Mouse (Mus musculus) NIH3T3 (cell line): ENCODE measurements around the gene Bsdc1.

Source experiments
- DNase-seq: peaks from one replicate; pipeline ENCODE4 v3.0.0-alpha.2; 2012; ENCODE audit warnings: low read depth

The Bsdc1 gene

GRCm38 (mm10) chr4:129481090-129481489 lies 19.7 kb downstream of the Bsdc1 start:
- no peak for DNase-seq

GRCm38 (mm10) chr4:129490972-129491880 lies 29.8 kb downstream of the Bsdc1 start, which contains the start of the genes Tssk3 and Fam229a:
TSS of gene Tssk3 (minus strand) at chr4:129491022.
TSS of gene Fam229a (plus strand) at chr4:129491190.
- no peak for DNase-seq

- DNase-seq: no peak
Measured at GRCm38 (mm10) chr4:129494681-129495080, 33.3 kb downstream of the Bsdc1 start.

GRCm38 (mm10) chr4:129495672-129496562 lies 34.5 kb downstream of the Bsdc1 start:
- no peak for DNase-seq

- no peak for DNase-seq
Measured at GRCm38 (mm10) chr4:129496631-129497030, 35.2 kb downstream of the Bsdc1 start.

DNA sequence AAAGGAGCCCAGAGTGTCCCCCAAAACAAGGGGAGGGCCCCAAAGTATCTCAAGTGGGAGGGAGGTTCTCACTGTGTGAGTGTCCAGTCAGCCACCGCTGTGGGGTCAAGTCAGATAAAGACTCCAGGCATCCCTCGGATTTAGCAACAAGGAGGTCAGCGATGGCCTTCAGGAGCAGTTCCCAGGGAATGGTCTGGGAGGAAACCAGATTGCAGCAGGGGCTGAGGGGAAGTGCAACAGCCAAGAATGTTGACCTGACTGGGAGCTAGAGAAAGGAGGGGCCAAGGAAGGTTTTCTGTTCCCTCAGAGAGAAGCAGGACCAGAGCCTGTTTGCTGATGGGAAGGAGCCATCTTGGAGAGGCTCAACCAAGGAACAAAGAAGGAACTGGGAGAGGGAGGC lies 37.6 kb downstream of the Bsdc1 start:
- no peak for DNase-seq

DNA sequence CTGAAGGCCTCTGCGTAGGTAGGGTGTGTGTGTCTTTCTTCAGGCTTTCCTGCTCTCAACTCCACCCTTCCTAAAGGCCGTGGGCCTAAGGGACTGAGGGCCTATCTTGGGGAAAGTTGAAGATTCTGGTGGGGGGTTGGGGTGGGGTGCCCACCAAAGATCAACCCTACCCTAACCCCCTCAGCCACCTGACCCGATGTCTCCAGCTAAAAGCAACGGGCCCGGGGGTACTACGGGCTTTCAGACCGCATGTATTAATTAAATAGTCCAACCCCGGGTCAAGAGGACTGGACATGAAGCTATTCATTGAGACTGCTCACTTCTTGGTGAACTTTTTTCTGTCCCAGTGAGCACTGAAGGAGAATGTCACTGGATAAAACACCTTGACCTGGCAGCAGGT lies 38.6 kb downstream of the Bsdc1 start:
- DNase-seq: no peak

DNA sequence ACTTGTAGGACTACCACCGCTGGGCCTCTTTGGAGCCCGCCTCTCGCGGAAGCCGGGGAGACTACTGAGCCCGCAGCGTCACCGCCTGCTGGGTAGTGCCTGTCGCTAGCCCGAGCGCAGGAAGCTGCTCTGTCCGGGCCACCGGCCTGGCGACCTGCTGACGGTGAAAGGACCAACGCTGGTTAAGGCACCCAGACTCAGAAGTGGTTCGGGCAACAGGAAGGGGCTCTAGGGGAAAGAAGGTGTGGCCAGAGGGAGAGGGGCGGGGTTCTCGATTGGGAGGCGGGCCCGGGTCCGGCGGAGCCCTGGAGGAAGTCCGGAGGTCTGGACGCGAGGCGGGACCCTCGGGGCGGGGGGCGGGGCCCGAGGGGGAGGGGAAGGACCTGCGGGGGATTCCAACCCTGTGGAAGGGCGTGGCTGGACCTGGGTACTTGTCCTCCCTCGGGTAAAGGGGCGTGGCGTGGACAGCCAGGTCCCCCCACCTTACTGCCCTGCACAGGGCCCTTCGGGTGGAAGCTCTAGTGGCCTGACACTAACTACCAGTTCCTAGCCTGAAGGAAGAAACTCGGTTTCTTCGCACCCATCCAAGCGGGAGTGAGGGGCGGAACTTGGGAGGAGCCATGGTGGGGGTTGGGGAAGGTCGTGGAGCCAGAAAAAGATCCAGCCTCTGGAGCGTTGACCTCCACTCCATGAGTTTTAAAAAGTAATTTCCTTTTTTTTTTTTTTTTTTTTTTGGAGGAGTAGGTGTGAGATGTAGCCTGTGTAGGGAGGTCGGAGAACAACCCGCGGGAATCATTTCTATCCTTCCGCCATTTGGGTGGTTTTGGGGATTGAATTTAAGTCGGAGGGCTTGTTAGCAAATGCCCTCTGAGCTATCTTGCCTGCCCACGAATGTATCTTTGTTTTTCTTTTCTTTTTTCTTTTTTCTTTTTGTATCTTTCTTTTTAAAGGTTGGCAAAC lies 39.5 kb downstream of the Bsdc1 start:
- DNase-seq: no peak

DNA sequence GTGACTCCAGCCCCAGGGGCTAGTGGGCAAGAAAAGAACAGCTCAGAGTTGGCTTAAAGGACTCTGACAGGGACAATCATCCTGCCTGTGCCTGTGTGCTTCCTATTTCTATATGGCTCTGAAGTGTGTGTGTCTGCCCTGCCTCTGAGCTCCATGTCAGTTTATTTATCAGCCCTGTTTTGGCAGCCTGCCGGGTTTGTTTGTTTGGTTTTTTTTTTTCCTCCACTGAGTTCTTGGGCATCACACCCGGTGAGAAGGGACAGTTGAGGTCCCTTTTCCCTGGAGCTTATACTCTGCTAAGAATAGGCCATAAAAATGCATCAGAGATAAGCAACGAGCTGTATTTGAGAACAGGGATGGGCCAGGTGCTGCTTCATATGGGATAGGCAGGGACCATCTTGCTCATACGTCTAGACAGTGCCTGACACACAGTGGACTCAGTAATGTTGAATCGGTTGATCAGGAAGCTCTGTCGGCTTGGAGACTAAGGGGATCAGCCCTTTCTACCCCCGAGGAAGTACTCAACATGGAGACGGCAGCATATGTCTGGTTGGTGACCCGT lies 41.0 kb downstream of the Bsdc1 start:
- DNase-seq: no peak

- peak; percentile 27 for DNase-seq
Measured at GRCm38 (mm10) chr4:129502901-129503444, 41.6 kb downstream of the Bsdc1 start.

DNA sequence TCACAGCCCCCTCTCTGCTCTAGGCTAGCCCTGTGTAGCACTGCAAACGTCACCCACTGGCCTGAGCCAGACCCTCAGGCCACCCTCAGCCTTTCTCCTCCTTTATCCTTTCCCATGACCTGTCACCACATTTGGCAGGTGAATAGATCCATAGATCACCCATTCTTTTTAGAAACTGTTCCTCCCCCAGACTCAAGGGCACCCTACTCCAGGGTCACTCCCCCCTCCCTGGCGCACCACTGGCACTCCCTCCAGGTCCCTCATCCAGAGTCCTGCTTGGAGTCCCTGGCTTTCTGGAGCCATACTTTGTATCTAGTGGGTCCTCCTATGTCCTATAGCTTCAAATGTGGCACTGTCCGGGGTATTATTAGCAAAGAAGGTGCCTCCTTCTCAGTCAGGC lies 44.1 kb downstream of the Bsdc1 start:
- DNase-seq: no peak

DNA sequence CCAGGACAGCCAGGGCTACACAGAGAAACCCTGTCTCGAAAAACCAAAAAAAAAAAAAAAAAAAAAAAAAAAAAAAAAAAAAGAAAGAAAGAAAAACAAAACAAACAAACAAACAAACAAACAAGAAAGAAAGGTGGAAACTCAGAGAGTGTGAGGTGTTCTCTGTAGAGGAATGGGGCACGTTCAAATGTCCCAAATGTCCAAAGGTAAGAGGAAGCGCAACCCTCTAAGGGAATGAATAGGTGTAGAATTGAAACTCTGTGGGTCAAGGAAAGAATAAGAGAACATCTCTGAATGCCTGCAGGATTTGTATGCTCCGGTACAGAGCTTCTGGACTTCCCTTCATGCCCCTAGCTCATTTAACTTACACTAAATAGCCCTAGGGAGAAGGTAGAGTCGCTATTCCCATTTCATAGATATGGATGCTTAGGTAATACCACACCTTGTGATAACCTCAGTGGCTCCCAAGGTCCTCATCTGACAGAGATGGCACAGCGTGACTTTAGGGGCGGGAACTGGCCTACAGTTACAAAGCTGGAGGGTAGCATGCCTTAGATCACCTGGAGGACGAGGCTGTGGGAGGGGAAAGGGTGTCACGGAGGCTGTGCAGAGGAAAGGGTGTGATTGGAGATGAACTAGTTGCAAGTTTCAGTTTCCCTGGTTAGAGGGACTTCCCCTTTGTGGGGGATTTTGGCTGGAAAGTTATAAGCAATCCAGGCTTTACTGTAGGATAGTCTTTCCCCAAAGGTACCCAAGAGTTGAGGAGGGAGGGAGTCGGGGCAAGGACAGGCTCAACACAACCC lies 46.3 kb downstream of the Bsdc1 start:
- DNase-seq: peak; percentile 39

DNA sequence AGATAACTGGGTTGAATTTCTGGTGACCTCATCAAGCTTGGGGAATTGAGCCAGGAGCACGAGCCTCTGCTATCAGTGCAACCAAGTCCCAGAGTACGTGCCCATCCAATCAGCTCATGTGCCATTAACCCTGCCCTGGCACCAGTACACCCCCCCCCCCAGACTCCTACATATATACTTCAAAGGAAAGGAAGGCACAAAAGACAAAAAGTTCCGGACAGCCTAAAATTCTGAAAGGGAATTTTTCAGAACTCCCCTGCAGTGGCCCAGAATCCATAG lies 46.8 kb downstream of the Bsdc1 start:
- DNase-seq: no peak

DNA sequence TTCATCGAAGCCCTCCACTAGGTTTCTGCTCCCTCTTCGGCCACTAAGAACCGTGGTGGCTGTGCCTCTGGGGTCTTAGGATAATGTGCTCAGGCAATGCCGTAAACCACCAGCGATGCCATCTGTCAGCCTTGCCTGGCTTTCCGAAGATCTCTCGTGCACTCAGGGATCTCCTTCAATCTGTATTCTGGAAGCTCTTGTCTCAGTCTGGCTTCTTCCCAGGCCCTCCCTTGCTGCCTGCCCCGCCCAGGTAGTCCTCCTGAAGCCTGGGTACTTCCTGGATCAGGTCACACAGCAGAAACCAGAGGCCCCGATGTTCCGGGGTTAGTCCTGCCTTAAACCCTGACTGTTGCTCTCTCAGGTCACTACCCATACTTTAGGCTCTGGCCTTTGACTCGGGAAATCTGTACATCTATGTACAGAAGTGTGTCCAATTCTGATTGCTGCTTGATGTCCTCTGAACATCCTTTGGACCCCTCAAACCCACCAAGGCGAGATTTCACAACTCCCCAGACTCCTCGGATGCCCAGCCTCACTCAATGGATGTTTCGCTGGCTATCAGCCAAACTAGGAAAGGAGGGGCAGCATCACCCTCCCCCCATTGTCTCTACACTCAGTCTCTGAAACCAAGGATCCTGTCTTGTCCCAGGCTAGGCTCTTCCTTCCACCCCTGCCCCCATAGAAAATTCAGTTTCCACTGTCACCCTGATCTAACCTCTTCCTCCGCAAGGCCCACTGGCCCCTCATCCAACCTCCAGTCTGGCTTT lies 47.6 kb downstream of the Bsdc1 start:
- no peak for DNase-seq

DNA sequence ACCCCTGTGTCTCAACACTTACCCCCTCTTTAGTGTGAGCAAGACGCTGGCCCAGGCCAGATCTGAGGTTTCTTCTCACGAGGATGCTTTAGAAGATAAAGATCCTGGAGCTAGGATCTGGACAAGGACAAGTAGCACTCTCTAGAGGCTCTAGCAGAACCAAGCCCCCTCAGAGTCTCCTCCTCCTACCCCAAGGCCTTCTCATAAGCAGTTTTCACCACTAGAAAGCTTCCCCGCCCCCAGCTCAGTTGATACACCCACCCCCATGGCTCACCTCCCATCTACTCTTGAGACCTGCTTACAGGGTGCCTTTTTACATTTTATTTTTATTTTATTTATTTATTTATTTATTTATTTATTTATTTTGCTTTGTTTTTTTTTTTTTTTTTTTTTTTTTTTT lies 48.3 kb downstream of the Bsdc1 start:
- DNase-seq: no peak

DNA sequence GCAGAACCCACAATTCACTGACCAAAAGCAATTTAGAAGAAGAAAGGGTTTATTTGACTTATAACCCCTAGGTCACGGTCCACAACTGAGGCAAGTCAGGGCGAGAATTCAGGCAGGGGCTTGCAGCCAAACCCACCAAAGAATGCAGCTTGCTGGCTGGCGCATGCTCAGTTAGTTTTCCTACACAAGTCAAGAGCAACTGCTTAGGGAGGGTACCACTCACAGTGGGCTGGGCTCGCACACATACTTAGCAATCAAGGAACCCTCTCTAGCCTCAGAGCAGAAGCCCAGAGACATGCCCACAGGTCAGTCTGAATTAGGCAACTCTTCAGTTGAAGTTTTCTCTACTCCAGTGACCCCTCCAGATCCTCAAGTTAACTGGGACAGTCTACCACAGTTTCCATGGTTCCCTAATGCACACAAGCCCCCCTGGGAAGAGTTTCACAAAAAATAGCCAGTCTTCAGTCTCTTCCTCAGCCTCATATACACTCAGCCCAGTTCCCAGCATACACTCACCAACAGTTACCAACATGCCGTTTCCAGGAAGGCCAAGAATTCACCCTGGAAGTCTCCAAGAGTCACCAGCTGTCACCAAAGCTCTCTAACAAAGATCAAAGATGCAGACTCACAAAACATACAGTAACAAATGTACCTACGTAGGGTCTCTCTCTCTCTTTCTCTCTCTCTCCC lies 49.5 kb downstream of the Bsdc1 start:
- DNase-seq: no peak

- DNase-seq: no peak
Measured at GRCm38 (mm10) chr4:129511413-129512096, 50.2 kb downstream of the Bsdc1 start.

- DNase-seq: peak; percentile 95
Measured at GRCm38 (mm10) chr4:129513086-129513767, 51.8 kb downstream of the Bsdc1 start, which contains the start of gene Marcksl1. TSS of gene Marcksl1 (plus strand) at chr4:129513581.
